Mouse (Mus musculus): ENCODE measurements around the gene Trpm5. TPM values are rescaled to one million over a fixed set of nuclear protein-coding genes. Genes with fewer than 3 reads are reported as not detected.

Gene Trpm5
- polyA plus RNA-seq, 1 experiment from 2014 or later: 1.1 TPM

DNA sequence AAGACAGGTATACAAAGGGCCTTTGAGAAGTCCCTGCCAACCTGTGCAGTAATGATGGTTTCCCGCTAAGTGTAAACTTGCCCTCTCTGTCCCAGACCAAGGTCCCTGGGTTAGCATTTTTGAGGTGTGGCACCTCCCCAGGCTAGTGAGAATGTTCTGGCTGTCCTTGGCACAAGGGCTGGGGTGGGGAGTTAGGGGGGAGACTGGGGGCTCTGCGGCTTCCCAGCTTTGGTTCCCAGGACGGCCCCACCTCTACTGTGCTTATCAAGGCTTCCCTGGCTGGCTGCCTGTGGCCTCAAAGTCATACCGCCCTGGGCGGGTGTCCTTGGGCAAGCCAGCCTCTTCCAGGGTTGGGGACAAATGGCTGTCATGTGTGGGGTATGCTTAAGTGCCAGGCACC is 27.7 kb upstream of the Trpm5 start:
- 79% methylated on average over 5 of the region's 5 CpGs for WGBS
- H3K4me1 ChIP-seq (replicated peaks; ENCODE audit: control insufficient read depth, insufficient read depth, low read length): no peaks in the 10 kb centered on the region
- no peaks in the 10 kb centered on the region for H3K27me3 ChIP-seq (replicated peaks; ENCODE audit: control insufficient read depth, insufficient read depth, low read length)
- H3K36me3 ChIP-seq (ENCODE audit: control insufficient read depth, insufficient read depth): no peaks in the 10 kb centered on the region
- no peaks in the 10 kb centered on the region for H3K9me3 ChIP-seq (ENCODE audit: control insufficient read depth, low read length)
- no peak overlapping the region for H3K4me3 ChIP-seq (replicated peaks; ENCODE audit: low read length)
- no peak overlapping the region for H3K27ac ChIP-seq (ENCODE audit: low read length)
- no peak for ATAC-seq
- no peak overlapping the region for H3K4me2 ChIP-seq (ENCODE audit: low read length)
- no peak overlapping the region for H3K9ac ChIP-seq (replicated peaks; ENCODE audit: low read depth, low read length)

DNA sequence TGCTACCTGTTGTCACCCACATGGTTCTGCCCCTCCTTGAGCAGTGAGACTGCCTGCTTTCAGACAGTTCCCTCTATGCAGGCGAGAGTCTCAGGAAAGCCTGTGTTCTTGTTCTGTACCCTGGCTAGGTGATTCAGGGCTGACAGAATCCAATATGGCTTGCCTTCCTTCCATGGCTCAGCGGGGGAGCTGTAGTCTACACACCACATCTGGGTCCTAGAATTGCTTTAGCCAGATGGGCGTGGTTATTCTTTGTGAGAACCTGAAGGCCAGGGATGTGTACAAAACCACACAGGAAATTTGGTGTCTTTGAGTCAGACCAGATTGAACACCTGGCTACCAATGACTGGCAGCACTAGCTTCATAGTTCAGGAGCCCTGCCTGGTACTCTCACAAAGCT is 25.4 kb upstream of the Trpm5 start:
- no peak overlapping the region for H3K9ac ChIP-seq (replicated peaks; ENCODE audit: low read depth, low read length)
- no peak for ATAC-seq

DNA sequence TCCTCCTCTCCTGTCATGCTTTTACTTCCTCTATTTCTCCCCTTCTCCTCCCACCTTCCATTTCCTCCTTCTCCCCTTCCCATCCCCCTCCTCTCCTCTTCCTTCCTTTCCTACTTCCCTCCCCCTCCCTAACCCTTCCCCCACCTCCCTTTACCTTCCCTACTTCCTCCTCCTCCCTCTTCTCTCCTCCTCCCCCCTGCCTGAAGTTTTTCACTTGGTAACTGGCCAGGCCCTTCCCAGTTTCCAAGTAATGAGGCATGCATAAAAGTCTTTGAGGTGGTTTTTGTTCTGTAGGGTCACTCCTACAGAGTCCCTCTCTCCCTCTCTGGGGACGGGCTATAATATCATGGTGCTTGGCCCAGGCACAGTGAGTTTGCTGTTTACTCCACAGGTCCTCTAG is 25.0 kb upstream of the Trpm5 start:
- Histone ChIP-seq H3K9ac (replicated peaks; ENCODE audit: low read depth, low read length) (no peak overlapping the region), H3K4me1 (replicated peaks; ENCODE audit: control insufficient read depth, insufficient read depth, low read length) (no peaks in the 10 kb centered on the region), H3K4me3 (replicated peaks; ENCODE audit: low read length) (no peak overlapping the region), H3K4me2 (ENCODE audit: low read length) (no peak overlapping the region), H3K9me3 (ENCODE audit: control insufficient read depth, low read length) (peaks cover 2% of the 10 kb centered on the region), H3K27me3 (replicated peaks; ENCODE audit: control insufficient read depth, insufficient read depth, low read length) (no peaks in the 10 kb centered on the region), H3K36me3 (ENCODE audit: control insufficient read depth, insufficient read depth) (no peaks in the 10 kb centered on the region), H3K27ac (ENCODE audit: low read length) (no peak overlapping the region)
- 0% methylated on average over 1 of the region's 1 CpGs for WGBS
- no peak for ATAC-seq

More for the DNA sequence above, 25.4 kb upstream of the Trpm5 start:
- H3K4me1 ChIP-seq (replicated peaks; ENCODE audit: control insufficient read depth, insufficient read depth, low read length): no peaks in the 10 kb centered on the region
- H3K4me3 ChIP-seq (replicated peaks; ENCODE audit: low read length): no peak overlapping the region
- WGBS: 73% methylated on average over 3 of the region's 3 CpGs
- peaks cover 1% of the 10 kb centered on the region for H3K9me3 ChIP-seq (ENCODE audit: control insufficient read depth, low read length)
- H3K27me3 ChIP-seq (replicated peaks; ENCODE audit: control insufficient read depth, insufficient read depth, low read length): no peaks in the 10 kb centered on the region
- H3K27ac ChIP-seq (ENCODE audit: low read length): no peak overlapping the region
- H3K36me3 ChIP-seq (ENCODE audit: control insufficient read depth, insufficient read depth): no peaks in the 10 kb centered on the region
- H3K4me2 ChIP-seq (ENCODE audit: low read length): no peak overlapping the region

DNA sequence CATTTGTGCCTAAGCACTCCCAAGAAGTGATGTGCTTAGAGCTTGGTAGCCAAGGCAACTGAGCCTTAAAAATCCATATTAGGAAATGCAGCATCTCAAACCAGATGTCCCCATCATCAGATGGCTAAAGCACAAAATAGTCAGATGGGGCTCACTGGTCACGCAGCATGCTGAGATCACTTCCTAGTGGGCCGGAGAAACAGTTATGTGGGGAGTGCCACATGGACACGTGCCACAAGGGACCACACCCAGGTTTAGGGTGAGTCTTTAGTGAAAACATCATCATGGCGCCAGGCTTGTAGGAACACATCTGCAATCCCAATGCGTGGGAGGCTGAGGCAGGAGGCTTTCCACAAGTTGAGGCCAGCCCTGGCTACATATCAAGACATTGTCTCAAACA is 22.1 kb upstream of the Trpm5 start:
- 83% methylated on average over 5 of the region's 5 CpGs for WGBS
- H3K27ac ChIP-seq (ENCODE audit: low read length): no peak overlapping the region
- no peak overlapping the region for H3K4me2 ChIP-seq (ENCODE audit: low read length)
- no peak overlapping the region for H3K4me3 ChIP-seq (replicated peaks; ENCODE audit: low read length)
- no peak for ATAC-seq
- H3K36me3 ChIP-seq (ENCODE audit: control insufficient read depth, insufficient read depth): no peaks in the 10 kb centered on the region
- 0 out of 2 replicates have a peak, but pooled peaks cover 2% of the 10 kb centered on the region for H3K27me3 ChIP-seq (replicated peaks; ENCODE audit: control insufficient read depth, insufficient read depth, low read length)
- peaks cover 2% of the 10 kb centered on the region for H3K9me3 ChIP-seq (ENCODE audit: control insufficient read depth, low read length)
- no peaks in the 10 kb centered on the region for H3K4me1 ChIP-seq (replicated peaks; ENCODE audit: control insufficient read depth, insufficient read depth, low read length)
- no peak overlapping the region for H3K9ac ChIP-seq (replicated peaks; ENCODE audit: low read depth, low read length)

DNA sequence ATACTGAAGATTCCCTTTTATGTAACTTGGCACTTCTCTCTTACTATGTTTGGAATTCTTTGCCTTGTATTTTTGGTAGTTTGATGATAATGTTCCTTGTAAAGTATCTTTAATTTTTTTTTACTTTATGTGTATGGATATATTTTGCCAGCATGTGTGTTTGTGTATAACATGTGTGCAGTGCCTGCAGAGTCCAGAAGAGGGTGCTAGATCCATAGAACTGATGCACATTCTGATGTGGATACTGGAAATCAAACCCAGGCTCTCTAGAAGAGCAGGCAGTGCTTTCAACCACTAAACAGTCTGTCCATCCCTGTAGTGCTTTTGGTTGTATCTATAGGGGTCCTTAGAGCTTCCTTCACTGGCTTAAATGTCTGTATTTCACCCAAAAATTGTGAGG is 20.3 kb upstream of the Trpm5 start:
- H3K36me3 ChIP-seq (ENCODE audit: control insufficient read depth, insufficient read depth): no peaks in the 10 kb centered on the region
- no peak overlapping the region for H3K9ac ChIP-seq (replicated peaks; ENCODE audit: low read depth, low read length)
- H3K4me2 ChIP-seq (ENCODE audit: low read length): no peak overlapping the region
- H3K4me3 ChIP-seq (replicated peaks; ENCODE audit: low read length): no peak overlapping the region
- H3K9me3 ChIP-seq (ENCODE audit: control insufficient read depth, low read length): peaks cover 2% of the 10 kb centered on the region
- no peaks in the 10 kb centered on the region for H3K4me1 ChIP-seq (replicated peaks; ENCODE audit: control insufficient read depth, insufficient read depth, low read length)
- H3K27ac ChIP-seq (ENCODE audit: low read length): no peak overlapping the region
- peaks cover 6% of the 10 kb centered on the region; the same call in 1 of the 2 replicates for H3K27me3 ChIP-seq (replicated peaks; ENCODE audit: control insufficient read depth, insufficient read depth, low read length)
- ATAC-seq: no peak

DNA sequence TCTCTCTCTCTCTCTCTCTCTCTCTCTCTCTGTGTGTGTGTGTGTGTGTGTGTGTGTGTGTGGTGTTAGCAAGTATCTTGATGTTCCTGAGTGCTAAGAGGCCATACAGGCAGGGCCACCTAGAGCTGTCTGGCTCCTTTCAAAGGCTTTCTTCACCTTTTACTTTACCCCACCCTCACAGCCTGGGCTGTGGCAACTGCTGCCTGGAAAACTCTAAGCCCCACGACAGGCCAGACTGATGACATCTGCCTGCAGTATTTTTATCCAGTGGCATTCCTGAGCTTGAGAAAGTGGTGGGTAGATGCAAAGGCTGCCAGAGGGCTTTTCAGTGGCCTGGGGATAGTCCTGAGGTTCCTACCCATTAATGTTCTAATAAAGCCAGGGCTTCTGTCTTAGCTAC is 18.0 kb upstream of the Trpm5 start:
- Histone ChIP-seq H3K9ac (replicated peaks; ENCODE audit: low read depth, low read length) (no peak overlapping the region), H3K4me1 (replicated peaks; ENCODE audit: control insufficient read depth, insufficient read depth, low read length) (peaks cover 1% of the 10 kb centered on the region), H3K36me3 (ENCODE audit: control insufficient read depth, insufficient read depth) (no peaks in the 10 kb centered on the region), H3K4me3 (replicated peaks; ENCODE audit: low read length) (no peak overlapping the region), H3K27ac (ENCODE audit: low read length) (no peak overlapping the region), H3K27me3 (replicated peaks; ENCODE audit: control insufficient read depth, insufficient read depth, low read length) (peaks cover 25% of the 10 kb centered on the region), H3K4me2 (ENCODE audit: low read length) (no peak overlapping the region), H3K9me3 (ENCODE audit: control insufficient read depth, low read length) (peaks cover 2% of the 10 kb centered on the region)
- no peak for ATAC-seq
- WGBS: 55% methylated on average over 1 of the region's 1 CpGs

DNA sequence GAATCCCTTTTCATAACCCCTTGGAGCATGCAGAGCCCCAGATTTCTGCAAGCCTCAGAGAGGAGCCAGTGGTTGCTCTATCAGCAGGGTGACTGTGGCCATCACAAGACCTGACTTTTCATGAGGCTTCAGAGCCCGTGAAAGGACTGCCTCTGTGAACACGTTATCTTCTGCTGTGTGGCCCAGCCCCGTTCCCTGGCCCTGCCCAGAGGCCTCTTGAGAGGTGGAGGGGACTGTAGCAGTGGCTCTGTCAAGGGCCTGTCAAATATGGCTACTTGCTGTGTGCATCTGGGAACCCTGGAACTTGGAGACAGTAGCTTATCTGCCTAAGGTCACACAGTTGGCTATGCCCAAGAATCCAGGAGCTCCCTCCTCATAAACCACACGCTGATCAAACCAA is 17.3 kb upstream of the Trpm5 start:
- 66% methylated on average over 4 of the region's 4 CpGs for WGBS
- no peak for ATAC-seq
- H3K27ac ChIP-seq (ENCODE audit: low read length): no peak overlapping the region
- H3K4me1 ChIP-seq (replicated peaks; ENCODE audit: control insufficient read depth, insufficient read depth, low read length): peaks cover 7% of the 10 kb centered on the region
- H3K36me3 ChIP-seq (ENCODE audit: control insufficient read depth, insufficient read depth): no peaks in the 10 kb centered on the region
- no peak overlapping the region for H3K4me2 ChIP-seq (ENCODE audit: low read length)
- H3K27me3 ChIP-seq (replicated peaks; ENCODE audit: control insufficient read depth, insufficient read depth, low read length): peaks cover 32% of the 10 kb centered on the region
- H3K9me3 ChIP-seq (ENCODE audit: control insufficient read depth, low read length): peaks cover 2% of the 10 kb centered on the region
- no peak overlapping the region for H3K9ac ChIP-seq (replicated peaks; ENCODE audit: low read depth, low read length)
- H3K4me3 ChIP-seq (replicated peaks; ENCODE audit: low read length): no peak overlapping the region

DNA sequence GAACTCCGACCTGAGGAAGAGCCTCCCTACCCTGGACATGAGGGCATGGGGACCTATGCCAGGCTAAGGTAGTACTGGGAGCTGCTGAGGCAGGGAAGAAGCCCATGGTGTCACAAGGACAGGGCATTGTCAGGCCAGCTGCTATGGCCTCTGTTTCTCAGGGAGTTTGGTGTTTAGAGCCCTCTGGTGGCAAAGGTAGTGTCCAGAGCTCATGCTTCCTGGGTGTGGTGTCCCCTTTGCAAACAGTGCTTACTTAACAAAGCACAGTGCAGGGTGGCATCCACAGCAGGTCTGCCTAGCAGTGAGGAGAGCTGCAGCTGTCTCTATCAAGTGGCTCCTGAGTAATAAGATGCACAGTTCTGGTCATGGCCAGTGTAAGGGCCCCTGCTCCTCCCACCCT is 16.4 kb upstream of the Trpm5 start:
- Histone ChIP-seq H3K36me3 (ENCODE audit: control insufficient read depth, insufficient read depth) (no peaks in the 10 kb centered on the region), H3K9ac (replicated peaks; ENCODE audit: low read depth, low read length) (no peak overlapping the region), H3K4me2 (ENCODE audit: low read length) (no peak overlapping the region), H3K27me3 (replicated peaks; ENCODE audit: control insufficient read depth, insufficient read depth, low read length) (peaks cover 41% of the 10 kb centered on the region), H3K27ac (ENCODE audit: low read length) (no peak overlapping the region), H3K9me3 (ENCODE audit: control insufficient read depth, low read length) (peaks cover 2% of the 10 kb centered on the region), H3K4me1 (replicated peaks; ENCODE audit: control insufficient read depth, insufficient read depth, low read length) (peaks cover 7% of the 10 kb centered on the region), H3K4me3 (replicated peaks; ENCODE audit: low read length) (no peak overlapping the region)
- WGBS: 58% methylated on average over 1 of the region's 1 CpGs
- ATAC-seq: no peak

DNA sequence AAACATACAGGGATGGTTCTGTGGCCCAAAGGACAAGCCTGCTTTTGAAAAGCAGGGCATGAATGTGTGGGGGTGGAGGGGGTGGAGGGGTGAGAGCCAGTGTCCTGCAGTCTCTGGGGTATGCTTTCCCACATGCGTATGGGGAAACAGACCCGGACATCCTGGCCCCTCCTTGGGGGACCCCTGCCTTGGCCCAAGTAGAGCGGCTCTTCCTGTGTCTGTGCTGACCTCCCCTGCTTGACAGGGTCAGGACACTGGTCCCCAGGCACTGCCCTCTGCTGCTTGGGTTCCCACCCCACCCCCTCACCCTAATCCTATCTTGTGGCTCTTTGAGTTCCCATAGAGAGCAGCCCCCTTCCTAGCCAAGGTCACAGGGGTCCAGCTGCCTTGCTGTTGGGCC is 15.3 kb upstream of the Trpm5 start:
- no peaks in the 10 kb centered on the region for H3K36me3 ChIP-seq (ENCODE audit: control insufficient read depth, insufficient read depth)
- H3K9me3 ChIP-seq (ENCODE audit: control insufficient read depth, low read length): no peaks in the 10 kb centered on the region
- 64% methylated on average over 3 of the region's 3 CpGs for WGBS
- no peak overlapping the region for H3K9ac ChIP-seq (replicated peaks; ENCODE audit: low read depth, low read length)
- H3K4me2 ChIP-seq (ENCODE audit: low read length): no peak overlapping the region
- H3K4me1 ChIP-seq (replicated peaks; ENCODE audit: control insufficient read depth, insufficient read depth, low read length): peaks cover 7% of the 10 kb centered on the region
- H3K27me3 ChIP-seq (replicated peaks; ENCODE audit: control insufficient read depth, insufficient read depth, low read length): peaks cover 49% of the 10 kb centered on the region
- H3K27ac ChIP-seq (ENCODE audit: low read length): no peak overlapping the region
- no peak overlapping the region for H3K4me3 ChIP-seq (replicated peaks; ENCODE audit: low read length)
- no peak for ATAC-seq

DNA sequence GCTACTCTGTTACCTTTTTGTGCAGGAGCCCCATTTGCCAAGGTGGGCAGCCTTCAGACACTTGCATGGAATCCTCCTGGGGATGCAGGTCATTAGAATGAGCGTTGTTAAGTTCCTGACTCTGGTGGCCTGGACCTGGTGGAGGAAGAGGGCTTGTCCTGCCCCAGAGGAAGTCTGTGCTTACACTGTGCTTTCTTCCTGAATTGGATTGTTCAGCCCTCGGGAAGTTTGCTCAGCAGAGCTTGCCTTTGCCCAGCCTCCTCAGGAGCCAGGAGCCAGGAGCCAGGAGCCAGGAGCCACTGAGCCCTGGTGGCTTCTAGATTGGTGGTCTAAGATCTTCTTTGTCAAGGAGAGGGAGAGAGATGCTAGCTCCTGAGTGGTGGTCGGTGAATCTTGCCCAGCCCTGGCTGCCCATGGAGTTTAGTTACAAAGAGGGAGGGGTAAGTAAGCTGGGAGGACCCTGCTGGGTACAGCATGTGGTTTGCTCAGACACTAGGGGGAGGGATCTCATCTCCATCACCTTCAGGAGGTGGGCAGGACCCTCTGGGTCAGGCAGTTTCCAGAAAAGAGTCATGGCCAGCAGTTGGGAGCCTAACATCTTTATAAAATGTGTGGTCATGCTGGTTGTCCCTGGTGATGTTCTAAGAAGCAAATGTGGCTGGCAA is 14.7 kb upstream of the Trpm5 start:
- Histone ChIP-seq H3K9me3 (ENCODE audit: control insufficient read depth, low read length) (no peaks in the 10 kb centered on the region), H3K27me3 (replicated peaks; ENCODE audit: control insufficient read depth, insufficient read depth, low read length) (peaks cover 48% of the 10 kb centered on the region), H3K27ac (ENCODE audit: low read length) (no peak overlapping the region), H3K36me3 (ENCODE audit: control insufficient read depth, insufficient read depth) (no peaks in the 10 kb centered on the region), H3K4me3 (replicated peaks; ENCODE audit: low read length) (no peak overlapping the region), H3K4me2 (ENCODE audit: low read length) (no peak overlapping the region), H3K9ac (replicated peaks; ENCODE audit: low read depth, low read length) (no peak overlapping the region), H3K4me1 (replicated peaks; ENCODE audit: control insufficient read depth, insufficient read depth, low read length) (peaks cover 7% of the 10 kb centered on the region)
- ATAC-seq: no peak
- 31% methylated on average over 3 of the region's 3 CpGs for WGBS

Data from forebrain, embryonic 16.5 days (tissue).